Mouse (Mus musculus) adrenal gland, adult 18-20 months (tissue): ENCODE data around the gene Map2k7. TPM values are rescaled to one million over a fixed set of nuclear protein-coding genes. Genes with fewer than 3 reads are reported as not detected.
A peak's percentile ranks its signal among the peaks of the same experiment; 100 is the strongest.

ENCODE experiments used
- DNase-seq, 2 experiments: peaks; one replicate each; pipeline ENCODE4 v3.0.0; 2021 to 2022; ENCODE audit warnings: low spot score in 2 of 2
- total RNA-seq, 2 experiments: library from RNA; stranded (reverse); gene quantifications; 1 replicate in 1 of 2; 2 replicates in 1 of 2; pipeline ENCODE4 v1.2.3; 2021

Gene Map2k7
- total RNA-seq, 2 experiments from 2014 or later: 79.0 to 93.2 TPM

DNA sequence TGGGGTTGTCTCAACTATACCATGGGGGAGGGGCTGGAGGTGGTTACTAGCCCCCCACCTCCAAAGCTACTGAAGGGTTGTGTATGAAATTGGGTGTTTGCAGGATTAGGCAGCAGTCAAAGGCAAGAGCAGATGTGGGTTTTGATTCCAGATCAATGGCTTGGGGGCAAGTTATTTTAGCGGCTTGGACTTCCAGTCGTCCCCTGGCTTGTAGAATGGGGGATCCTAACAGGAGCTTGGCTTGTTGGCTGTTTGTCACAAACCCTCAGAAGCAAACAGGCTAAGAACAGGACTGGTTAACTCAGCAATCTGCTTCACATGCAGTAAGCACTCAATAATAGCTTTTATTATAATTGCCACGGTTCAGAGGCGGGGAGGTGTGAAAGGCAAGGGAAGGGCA lies 18.8 kb downstream of the Map2k7 start:
- DNase-seq: no peak

DNA sequence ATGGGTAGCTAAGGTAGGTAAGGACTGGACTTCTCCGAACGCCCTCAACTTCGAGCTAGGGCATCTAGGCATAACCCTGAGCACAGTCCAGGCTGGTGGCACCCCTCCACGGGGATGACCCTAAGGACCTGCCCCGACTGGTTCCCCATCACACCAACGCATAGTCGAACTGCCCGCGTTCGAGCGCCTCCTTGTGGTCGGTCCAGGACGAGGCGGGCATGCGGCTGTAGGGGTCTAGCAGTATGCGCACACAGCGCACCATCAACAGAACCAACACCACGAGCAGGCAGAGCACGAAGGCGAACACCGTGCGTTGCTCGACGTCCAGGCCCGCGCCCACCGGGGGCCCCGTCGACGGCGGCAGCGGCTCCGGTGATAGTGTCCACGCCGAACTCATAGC lies 19.7 kb downstream of the Map2k7 start:
- peak; percentile 67 to 73 for DNase-seq

DNA sequence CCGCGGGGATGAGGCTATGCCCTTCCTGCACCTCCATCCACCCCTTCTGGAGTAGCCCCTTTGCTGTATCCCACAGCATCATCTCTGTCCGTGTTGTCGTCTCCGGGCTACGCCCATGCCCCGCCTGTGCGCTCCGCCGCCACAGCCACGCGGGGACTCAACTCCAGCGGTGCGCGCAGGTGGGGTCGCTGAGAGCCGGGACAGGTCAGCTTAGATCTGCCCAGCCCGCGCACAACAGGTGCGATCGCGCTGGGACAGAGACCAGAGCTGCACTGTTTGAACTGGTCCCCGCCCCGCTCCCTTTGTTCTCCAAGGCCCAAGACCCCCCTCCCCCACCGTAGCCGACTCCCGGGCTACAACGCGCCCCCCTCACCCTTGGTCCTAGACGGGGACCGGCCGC lies 20.1 kb downstream of the Map2k7 start:
- no peak for DNase-seq

DNA sequence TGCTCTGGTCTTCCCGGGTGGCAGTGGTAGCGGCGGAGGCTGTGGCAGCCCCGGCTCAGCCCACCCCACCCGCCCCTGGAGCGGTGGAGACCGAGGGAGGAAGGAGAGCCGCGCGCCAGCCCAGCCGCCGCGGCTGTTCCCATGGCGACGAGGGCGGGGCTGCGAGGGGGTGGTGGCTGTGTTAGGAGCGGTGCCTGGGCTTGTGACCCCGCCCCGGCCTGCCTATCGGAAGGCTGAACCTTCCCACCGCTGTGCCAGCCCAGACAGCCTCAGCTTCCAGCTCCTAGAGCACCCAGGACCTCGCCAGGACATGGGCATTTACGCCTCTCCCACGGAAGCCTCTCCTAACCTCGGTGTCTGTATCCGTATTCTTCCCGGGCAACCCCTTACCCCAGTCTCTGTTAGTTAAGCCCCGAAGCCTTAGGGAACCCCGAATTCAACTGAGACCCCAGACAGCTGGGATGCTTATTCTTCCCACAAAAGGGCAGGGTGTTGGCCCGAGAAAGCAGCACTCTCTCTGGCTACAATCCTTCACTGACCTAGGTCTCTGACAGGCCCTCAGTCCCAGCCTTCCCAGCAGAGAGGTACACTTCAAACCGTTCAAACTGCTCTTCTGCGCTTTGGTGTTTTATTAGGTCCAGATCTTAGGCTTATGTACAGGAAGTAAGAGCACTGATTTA lies 20.7 kb downstream of the Map2k7 start, which contains the start of gene Ctxn1:
Gene Ctxn1 (minus strand): TSS at position 150 of the 680 bp plus-strand sequence.
- DNase-seq: peak; percentile 98

DNA sequence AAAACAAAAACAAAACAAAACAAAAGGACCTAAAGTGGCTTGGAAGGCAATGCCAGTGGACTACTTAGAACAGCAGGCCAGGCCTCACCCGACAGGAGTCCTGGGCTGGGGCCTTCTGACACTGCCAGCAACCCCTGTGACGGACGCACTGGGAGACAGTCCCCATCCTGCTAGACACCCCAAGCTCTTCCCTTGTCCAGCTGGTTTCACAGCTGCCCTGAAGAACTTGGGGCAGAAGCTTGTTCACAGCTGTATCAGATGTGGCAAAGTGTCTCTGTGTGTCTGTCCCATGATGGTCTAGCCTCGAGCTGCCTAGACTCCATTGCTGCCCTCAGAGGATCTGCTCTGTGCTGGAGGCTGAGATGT lies 21.2 kb downstream of the Map2k7 start:
- no peak for DNase-seq

DNA sequence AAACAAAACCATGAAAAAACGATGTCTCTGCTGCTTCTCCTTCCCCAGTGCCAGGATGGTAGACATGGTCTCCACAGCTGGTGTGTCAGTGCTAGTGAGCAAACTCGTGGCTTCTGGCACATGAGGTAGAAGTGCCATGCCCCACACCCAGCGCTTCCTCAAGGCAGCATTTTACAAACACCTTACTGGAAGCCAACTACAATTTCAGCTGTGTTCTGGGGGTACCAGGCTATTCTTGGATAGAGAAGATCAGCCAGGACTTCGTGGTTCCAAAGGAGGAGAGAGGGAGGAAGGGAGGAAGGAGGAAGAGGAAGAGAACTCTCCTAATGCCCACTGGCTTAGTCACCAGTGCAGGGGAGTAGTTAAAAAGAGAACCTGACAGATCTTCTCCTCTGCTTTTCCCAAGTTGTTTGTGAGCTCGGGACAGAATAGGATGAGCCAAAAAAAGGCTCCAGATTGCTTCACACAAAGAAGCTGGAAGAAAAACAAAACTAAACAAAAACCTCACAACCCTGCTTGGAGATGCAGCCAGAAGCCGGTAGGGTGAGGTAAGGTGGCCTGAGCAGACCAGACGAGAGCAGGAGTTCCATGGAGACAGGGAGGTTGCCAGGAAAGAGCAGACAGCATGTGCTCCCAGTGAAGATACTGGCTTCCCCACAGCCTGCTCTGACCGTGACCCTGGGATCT lies 24.7 kb downstream of the Map2k7 start:
- no peak for DNase-seq

DNA sequence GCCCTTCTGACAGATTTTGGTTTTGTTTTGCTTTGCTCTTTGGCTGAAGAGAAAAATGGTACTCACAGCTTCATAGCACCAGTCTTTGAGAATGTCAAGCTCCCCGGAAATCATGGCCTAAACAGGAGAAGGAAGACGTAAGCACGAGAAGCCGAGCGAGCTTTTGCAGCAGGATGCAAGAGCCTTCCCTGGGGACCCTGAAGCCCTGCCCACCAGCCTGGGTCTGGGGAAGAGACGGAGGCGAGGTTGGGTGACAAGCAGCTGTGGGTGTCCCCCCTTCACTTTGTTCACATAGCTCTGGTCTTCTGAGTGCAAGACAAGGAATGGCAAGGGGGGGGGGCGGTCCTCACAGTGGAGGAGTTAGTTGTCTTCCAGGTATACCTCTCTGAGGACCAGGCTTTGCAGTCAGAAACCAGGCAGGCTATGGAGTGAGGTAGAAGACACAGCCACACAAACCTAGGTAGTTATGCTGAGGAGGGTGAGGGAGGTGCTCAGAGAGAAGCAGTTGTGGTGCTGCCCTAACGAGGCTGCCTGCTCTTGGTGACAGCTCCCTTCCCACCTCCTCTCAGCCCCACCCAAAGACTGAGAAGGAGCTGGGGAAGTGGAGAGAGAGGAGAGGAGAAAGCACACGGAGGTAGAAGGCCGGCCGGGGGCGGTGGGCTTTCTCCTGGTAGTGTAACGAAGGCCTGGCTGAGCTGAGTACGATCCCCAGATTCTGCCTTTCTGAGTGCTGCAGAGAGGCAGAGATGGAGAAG lies 26.8 kb downstream of the Map2k7 start:
- no peak for DNase-seq

DNA sequence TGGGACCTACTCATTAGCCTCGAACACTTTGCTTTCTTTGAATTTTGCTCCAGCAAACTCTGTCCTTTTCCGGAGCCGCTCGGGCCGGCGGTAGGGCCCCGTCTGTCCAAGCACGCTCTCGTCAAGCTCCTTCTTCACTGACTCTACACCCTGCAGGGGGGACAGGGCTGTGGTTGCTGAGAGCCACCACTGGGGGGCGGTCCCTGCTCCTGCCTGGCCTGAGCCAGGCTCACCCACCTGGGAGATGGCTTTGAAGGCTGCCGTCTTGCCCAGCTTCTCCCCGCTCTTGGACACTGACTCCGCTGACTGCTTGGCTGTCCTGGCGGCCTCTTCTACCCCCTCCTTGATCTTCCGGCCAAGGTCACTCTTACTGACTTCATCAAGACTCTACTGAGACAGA lies 29.1 kb downstream of the Map2k7 start:
- DNase-seq: no peak

DNA sequence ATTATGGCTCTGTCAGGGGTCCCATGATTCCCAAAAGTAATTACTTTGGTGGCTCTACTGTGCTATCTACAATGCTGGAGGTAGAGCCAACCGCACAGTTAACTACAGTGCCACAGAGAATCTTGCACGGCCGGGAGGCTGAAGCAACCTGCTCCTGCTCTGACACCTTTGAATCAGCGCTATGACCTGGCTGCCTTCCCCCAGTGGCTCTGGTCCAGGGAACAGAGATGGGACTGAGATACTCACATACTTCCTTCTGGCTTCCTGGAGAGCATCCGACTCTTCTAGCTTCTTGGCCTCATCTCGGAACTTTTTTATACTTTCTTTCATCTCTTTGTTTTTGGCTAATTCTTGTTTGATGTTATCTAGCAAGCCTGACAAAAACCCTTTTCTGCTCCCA lies 31.1 kb downstream of the Map2k7 start:
- no peak for DNase-seq

DNA sequence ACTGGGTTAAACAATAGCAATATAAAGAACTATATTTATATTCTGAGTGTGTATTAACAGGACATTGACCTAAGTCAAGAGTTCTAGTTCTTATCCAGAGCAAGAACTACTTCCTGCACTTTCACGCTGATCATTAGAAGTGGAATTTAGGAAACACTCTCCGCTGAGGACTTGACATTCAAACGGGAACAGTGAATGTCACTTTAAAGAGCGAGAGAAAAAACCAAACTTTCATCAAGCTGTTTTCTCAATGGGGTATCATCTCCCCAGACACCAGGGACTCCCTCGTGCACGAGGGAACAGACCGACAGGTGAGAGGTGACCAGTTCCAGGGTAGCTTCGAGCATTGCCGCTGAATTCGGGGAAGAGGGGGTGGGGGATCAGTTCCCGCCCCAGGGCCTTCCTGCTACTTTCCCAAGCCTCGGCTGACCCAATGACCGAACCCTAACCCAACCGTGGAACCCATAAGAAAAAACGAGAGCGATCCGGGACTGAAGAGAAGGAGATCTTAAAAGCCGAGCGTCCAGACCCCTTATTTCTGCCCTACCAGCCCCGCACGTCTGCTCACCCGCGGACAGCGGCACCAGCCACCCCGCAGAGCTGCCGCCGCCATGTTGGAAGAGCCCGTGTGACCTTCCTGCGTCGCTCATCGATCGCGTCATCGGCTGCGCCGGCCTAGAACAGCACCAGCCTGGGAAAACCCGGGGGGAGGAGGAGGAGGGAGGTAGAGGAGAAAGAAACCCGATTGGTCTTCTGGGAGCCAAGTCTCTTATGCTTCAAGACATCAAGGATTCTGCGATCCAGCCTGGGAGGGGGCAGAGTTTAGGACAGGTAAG lies 37.0 kb downstream of the Map2k7 start, which contains the start of gene Timm44:
Gene Timm44 (minus strand): TSS at position 639 of the 836 bp plus-strand sequence.
- peak; percentile 95 for DNase-seq

DNA sequence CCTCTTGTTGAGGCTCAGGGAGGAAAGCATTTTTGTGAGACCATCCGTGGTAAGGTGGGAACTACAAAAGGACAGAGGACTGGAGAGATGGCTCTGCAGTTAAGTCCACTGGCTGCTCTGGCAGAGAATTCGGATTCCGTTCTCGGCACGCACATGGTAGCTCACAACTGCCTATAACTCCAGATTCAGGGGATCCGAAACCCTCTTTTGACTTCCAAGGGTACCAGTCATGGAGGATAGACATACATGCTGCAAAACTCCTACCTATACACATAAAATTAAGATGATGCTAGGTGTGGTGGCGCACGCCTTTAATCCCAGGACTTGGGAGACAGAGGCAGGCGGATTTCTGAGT lies 37.5 kb downstream of the Map2k7 start:
- no peak for DNase-seq

DNA sequence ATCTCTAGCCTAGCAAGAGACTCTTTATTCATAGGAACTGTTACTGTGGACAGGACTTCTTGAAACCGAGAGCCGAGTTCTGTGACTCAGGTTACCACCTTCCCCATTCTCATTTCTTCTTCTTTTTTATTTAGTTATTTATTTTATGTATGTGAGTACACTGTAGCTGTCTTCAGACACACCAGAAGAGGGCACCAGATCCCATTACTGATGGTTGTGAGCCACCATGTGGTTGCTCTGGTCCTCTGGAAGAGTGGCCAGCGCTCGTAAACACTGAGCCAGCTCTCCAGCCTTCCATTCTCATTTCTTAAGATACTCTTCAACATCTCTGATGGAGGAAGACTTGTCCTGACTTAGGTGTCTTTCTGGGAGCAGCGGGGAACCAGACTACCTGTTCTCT lies 54.2 kb downstream of the Map2k7 start:
- DNase-seq: no peak

Other genes starting within 250 kb of the Map2k7 start
- gene Cd209f, start 132.9 kb upstream of the Map2k7 start, total RNA-seq: 1 to 10 TPM; 1.3 to 5.5 TPM
- 1 to 10 TPM in 1 of 2 experiments, under 1 TPM in 1; 0.50 to 1.6 TPM for gene Cd209g, start 104.6 kb upstream of the Map2k7 start, total RNA-seq
- 10 to 100 TPM; 37.4 to 38.8 TPM for gene Evi5l, start 72.2 kb upstream of the Map2k7 start, total RNA-seq
- 1 to 10 TPM; 3.5 to 6.1 TPM for gene Prr36, start 21.3 kb upstream of the Map2k7 start, total RNA-seq
- gene Lrrc8e, start 11.9 kb upstream of the Map2k7 start, total RNA-seq: 10 to 100 TPM; 20.8 to 31.1 TPM
- 1 to 10 TPM in 1 of 2 experiments, under 1 TPM in 1; 0.93 to 1.5 TPM for gene Gm49320, start 125 bp downstream of the Map2k7 start, total RNA-seq
- 10 to 100 TPM; 10.9 to 15.5 TPM for gene Tgfbr3l, start 9.5 kb downstream of the Map2k7 start, total RNA-seq
- gene Snapc2, start 14.3 kb downstream of the Map2k7 start, total RNA-seq: 10 to 100 TPM; 23.4 to 25.9 TPM
- 1 to 10 TPM; 6.4 to 7.8 TPM for gene Ctxn1, start 20.5 kb downstream of the Map2k7 start, total RNA-seq
- gene Timm44, start 37.2 kb downstream of the Map2k7 start, total RNA-seq: 100 to 1,000 TPM in 1 of 2 experiments, 10 to 100 TPM in 1; 99.4 to 107 TPM
- gene Ccl25, start 86.5 kb downstream of the Map2k7 start, total RNA-seq: 10 to 100 TPM; 14.9 to 18.0 TPM
- gene Elavl1, start 86.7 kb downstream of the Map2k7 start, total RNA-seq: 100 to 1,000 TPM; 109 to 115 TPM